Mouse (Mus musculus): ENCODE data around the gene Slc6a3.

Gene Slc6a3

GRCm38 (mm10) chr13:73591488-73591887 lies 54.9 kb downstream of the Slc6a3 start:
- no peak for DNase-seq (ENCODE audit: low read depth, low spot score)

GRCm38 (mm10) chr13:73592546-73592945 lies 56.0 kb downstream of the Slc6a3 start:
- DNase-seq (ENCODE audit: low read depth, low spot score): no peak

GRCm38 (mm10) chr13:73596276-73596675 lies 59.7 kb downstream of the Slc6a3 start:
- no peak for DNase-seq (ENCODE audit: low read depth, low spot score)

GRCm38 (mm10) chr13:73600217-73600616 lies 63.7 kb downstream of the Slc6a3 start:
- no peak for DNase-seq (ENCODE audit: low read depth, low spot score)

- DNase-seq (ENCODE audit: low read depth, low spot score): no peak
These were observed 66.5 kb downstream of the Slc6a3 start for GRCm38 (mm10) chr13:73603046-73603445.

GRCm38 (mm10) chr13:73603522-73604155 lies 67.1 kb downstream of the Slc6a3 start, which contains the start of gene Clptm1l:
Clptm1l (plus strand) TSS chr13:73604006.
- peak; percentile 85 for DNase-seq (ENCODE audit: low read depth, low spot score)

DNA sequence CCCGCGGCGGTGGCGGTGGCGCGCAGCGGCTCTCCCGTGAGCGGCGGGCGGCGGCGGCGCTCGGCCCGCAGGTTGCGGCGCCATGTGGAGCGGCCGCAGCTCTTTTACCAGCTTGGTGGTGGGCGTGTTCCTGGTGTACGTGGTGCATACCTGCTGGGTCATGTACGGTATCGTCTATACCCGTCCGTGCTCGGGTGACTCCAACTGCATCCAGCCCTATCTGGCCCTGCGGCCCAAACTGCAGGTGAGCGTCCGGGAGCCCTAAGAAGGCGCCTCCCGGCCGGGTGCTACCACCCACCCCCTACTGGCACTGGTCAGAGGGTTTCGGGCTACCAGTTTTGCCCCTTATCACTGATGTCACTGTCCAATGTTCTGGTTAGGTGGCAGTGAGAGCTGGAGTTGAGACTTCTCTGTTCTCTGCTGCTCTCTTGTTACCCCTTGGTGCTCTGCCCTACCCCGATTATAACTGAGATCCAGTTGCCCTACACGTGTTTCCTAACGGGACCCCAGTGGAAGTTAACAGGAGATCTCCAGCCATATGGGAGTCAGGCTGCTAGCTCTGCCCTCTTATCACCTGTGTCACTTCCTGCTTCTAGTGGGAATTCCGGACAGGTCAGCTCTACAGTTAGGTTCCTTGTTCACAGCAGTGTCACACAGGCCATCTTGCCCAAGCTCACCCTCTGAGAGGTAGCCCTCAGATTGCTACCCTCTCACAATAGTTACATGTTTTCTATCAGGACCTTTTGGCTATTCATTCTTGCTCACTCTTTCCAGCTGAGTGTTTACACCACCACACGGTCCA lies 67.8 kb downstream of the Slc6a3 start:
- DNase-seq (ENCODE audit: low read depth, low spot score): no peak

GRCm38 (mm10) chr13:73618406-73618805 lies 81.9 kb downstream of the Slc6a3 start:
- no peak for DNase-seq (ENCODE audit: low read depth, low spot score)

DNA sequence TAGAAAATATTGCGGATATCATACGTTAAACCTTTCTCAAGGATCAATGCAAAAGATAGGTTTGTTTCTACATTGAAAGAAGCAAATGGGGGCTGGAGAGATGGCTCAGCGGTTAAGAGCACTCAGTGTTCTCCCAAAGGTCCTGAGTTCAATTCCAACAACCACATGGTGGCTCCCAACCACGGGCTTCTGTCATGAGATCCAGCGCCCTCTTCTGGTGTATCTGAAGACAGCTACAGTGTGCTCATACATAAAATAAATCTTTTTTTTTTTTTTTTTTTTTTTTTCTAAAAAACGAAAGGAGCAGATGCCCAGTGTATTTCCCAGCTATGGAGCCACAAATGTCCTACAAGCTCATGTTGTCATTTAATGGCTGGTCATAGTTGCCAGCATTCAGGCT lies 84.1 kb downstream of the Slc6a3 start:
- DNase-seq (ENCODE audit: low read depth, low spot score): no peak

- DNase-seq (ENCODE audit: low read depth, low spot score): no peak
These were observed 89.8 kb downstream of the Slc6a3 start for GRCm38 (mm10) chr13:73626410-73626744.

- DNase-seq (ENCODE audit: low read depth, low spot score): peak; percentile 89
These were observed 90.4 kb downstream of the Slc6a3 start, which contains the start of gene Tert for GRCm38 (mm10) chr13:73626745-73627549. Tert (plus strand) TSS chr13:73626911.

Measured in WW6 (cell line).